Comparison of ENCODE assay signal across 24 mouse cellular contexts in the genomic region with DNA sequence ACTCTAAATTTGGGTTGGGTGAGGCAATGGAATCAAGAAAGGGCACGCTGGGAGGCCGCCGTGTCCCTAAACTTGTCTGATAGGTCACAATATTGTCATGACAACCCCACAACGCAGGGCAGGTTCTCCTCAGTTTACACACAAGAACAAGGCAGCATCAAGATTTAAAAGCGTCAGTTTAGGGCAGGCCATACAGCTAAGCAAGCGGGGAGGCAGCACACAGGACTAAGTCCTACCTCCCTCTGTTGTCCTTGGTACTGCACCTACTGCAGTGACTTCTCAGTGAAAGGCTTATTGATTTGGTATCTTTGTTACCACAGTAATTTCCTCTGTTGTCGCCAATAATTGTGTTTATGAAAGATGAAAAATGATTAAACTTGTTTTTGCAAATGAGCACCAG.
A peak's percentile ranks its signal among the peaks of the same experiment; 100 is the strongest.
DNase-seq lines count a peak whose midpoint lies in the region; ATAC-seq and TF ChIP-seq lines count a peak whose summit lies in the region.
"Had no signal": no experiment of that assay in that cellular context is flagged by ENCODE, and none has a peak within 500 bp of the region (broad histone marks: within the 10 kb centered on the region; RNA-seq: fewer than 3 reads in every experiment).

No protein-coding gene starts in this region.

- H3K27ac ChIP-seq in heart, embryonic 12.5 days (ENCODE audit: poor library complexity, severe bottlenecking): no peak overlapping the region
- H3K27ac ChIP-seq in midbrain, embryonic 11.5 days (ENCODE audit: low read depth, low read length): no peak overlapping the region
- H3K27ac ChIP-seq in midbrain, embryonic 16.5 days (ENCODE audit: low read length): peak overlapping the region; percentile 63; the same call in 1 of the 2 replicates
- H3K27ac ChIP-seq: hindbrain, embryonic 15.5 days; kidney, embryonic 15.5 days; liver, embryonic 14.5 days had no signal

- H3K36me3 ChIP-seq in heart, embryonic 12.5 days: no peaks in the 10 kb centered on the region
- H3K36me3 ChIP-seq in midbrain, embryonic 11.5 days (ENCODE audit: control insufficient read depth, insufficient read depth, low read length): no peaks in the 10 kb centered on the region
- H3K36me3 ChIP-seq in midbrain, embryonic 16.5 days (ENCODE audit: control insufficient read depth, insufficient read depth, low read length): no peaks in the 10 kb centered on the region
- H3K36me3 ChIP-seq: hindbrain, embryonic 10.5 days; hindbrain, embryonic 15.5 days; kidney, embryonic 15.5 days had no signal

- H3K27me3 ChIP-seq in heart, embryonic 12.5 days (replicated peaks): no peaks in the 10 kb centered on the region
- H3K27me3 ChIP-seq in midbrain, embryonic 11.5 days (ENCODE audit: control insufficient read depth, insufficient read depth, low read length): no peaks in the 10 kb centered on the region
- H3K27me3 ChIP-seq in midbrain, embryonic 16.5 days (ENCODE audit: control insufficient read depth, insufficient read depth, low read depth, low read length): no peaks in the 10 kb centered on the region
- H3K27me3 ChIP-seq: hindbrain, embryonic 15.5 days had no signal

- no peak for ATAC-seq in heart, embryonic 12.5 days (ENCODE audit: insufficient number of reproducible peaks, low FRiP score)
- peak; percentile 54; the same call in 1 of the 2 replicates for ATAC-seq in midbrain, embryonic 11.5 days (ENCODE audit: low FRiP score)
- ATAC-seq in midbrain, embryonic 16.5 days: peak; percentile 66; the same call in 1 of the 2 replicates
- no peak for ATAC-seq in CD4-positive, CD25-positive, alpha-beta regulatory T cell, adult 4 months
- ATAC-seq: activated CD4-positive, CD25-positive, alpha-beta regulatory T cell, adult 4 months; inflammation-experienced regulatory T-cells, adult 6 months had no signal

- no peak for TF ChIP-seq POLR2A in brain, embryonic 14.5 days (IDR thresholded peaks at IDR 0.05; ENCODE audit: borderline replicate concordance, extremely low read depth, insufficient read depth, insufficient read length, poor library complexity, severe bottlenecking)

- no peak overlapping the region for H3K9ac ChIP-seq in heart, embryonic 12.5 days
- H3K9ac ChIP-seq in midbrain, embryonic 11.5 days (ENCODE audit: low read length): no peak overlapping the region
- H3K9ac ChIP-seq in midbrain, embryonic 16.5 days (ENCODE audit: low read depth, low read length): no peak overlapping the region
- H3K9ac ChIP-seq: hindbrain, embryonic 15.5 days; kidney, embryonic 15.5 days; liver, embryonic 14.5 days; lung, embryonic 14.5 days had no signal

- no peak for TF ChIP-seq CTCF in brain, embryonic 14.5 days (IDR thresholded peaks at IDR 0.05; ENCODE audit: borderline replicate concordance, extremely low read depth, insufficient read depth, insufficient read length)

- 70% methylated on average over 7 of the region's 7 CpGs for WGBS in heart, embryonic 12.5 days
- WGBS in midbrain, embryonic 11.5 days: 61% methylated on average over 7 of the region's 7 CpGs
- WGBS in midbrain, embryonic 16.5 days: 52% methylated on average over 7 of the region's 7 CpGs

- H3K4me1 ChIP-seq in heart, embryonic 12.5 days (replicated peaks): no peaks in the 10 kb centered on the region
- H3K4me1 ChIP-seq in midbrain, embryonic 11.5 days (ENCODE audit: control insufficient read depth, insufficient read depth, low read length): peaks cover 22% of the 10 kb centered on the region
- H3K4me1 ChIP-seq in midbrain, embryonic 16.5 days (ENCODE audit: control insufficient read depth, insufficient read depth, low read length): peaks cover 18% of the 10 kb centered on the region
- H3K4me1 ChIP-seq: kidney, embryonic 15.5 days had no signal

- DNase-seq in heart, adult 11 months: peak; percentile 17
- DNase-seq in brain, embryonic 14.5 days (ENCODE audit: low read depth): peak; percentile 45
- DNase-seq in midbrain, embryonic 11.5 days (ENCODE audit: low spot score, missing footprints): no peak
- no peak for DNase-seq in lung, adult 18-20 months
- DNase-seq: adrenal gland, adult 2 months; cerebellum, adult 9-10 months; cerebellum, postnatal 36 days; heart, postnatal 14 days; kidney, adult 11 months; kidney, postnatal 4 days; liver; lung, embryonic 14.5 days; lung, postnatal 14 days; right cerebral cortex, postnatal 14 days; thymus, postnatal 4 days had no signal

- no peak overlapping the region for H3K4me3 ChIP-seq in heart, embryonic 12.5 days
- no peak overlapping the region for H3K4me3 ChIP-seq in midbrain, embryonic 11.5 days (ENCODE audit: low read depth, low read length)
- no peak overlapping the region for H3K4me3 ChIP-seq in midbrain, embryonic 16.5 days (ENCODE audit: low read depth, low read length)
- H3K4me3 ChIP-seq: hindbrain, embryonic 10.5 days; hindbrain, embryonic 15.5 days; kidney, embryonic 15.5 days had no signal

- no peak overlapping the region for H3K4me2 ChIP-seq in heart, embryonic 12.5 days
- no peak overlapping the region for H3K4me2 ChIP-seq in midbrain, embryonic 11.5 days
- H3K4me2 ChIP-seq in midbrain, embryonic 16.5 days (ENCODE audit: low read length): no peak overlapping the region
- H3K4me2 ChIP-seq: kidney, embryonic 15.5 days; lung, embryonic 14.5 days had no signal

- H3K9me3 ChIP-seq in heart, embryonic 12.5 days (replicated peaks): no peaks in the 10 kb centered on the region
- H3K9me3 ChIP-seq in midbrain, embryonic 11.5 days (ENCODE audit: control insufficient read depth, low read length): no peaks in the 10 kb centered on the region
- no peaks in the 10 kb centered on the region for H3K9me3 ChIP-seq in midbrain, embryonic 16.5 days (replicated peaks; ENCODE audit: control insufficient read depth, low read length, poor library complexity, severe bottlenecking)
- H3K9me3 ChIP-seq: hindbrain, embryonic 10.5 days; hindbrain, embryonic 15.5 days; kidney, embryonic 15.5 days had no signal

Comparison
In these comparisons a context has a peak if more than half of its experiments do, and no peak if none do; other contexts are left out.
1. DNase-seq: peak in heart, adult 11 months (single experiment) and brain, embryonic 14.5 days (single experiment); none in midbrain, embryonic 11.5 days (single experiment) and lung, adult 18-20 months (0 of 2).
2. ATAC-seq: peak in midbrain, embryonic 11.5 days (single experiment) and midbrain, embryonic 16.5 days (single experiment); none in heart, embryonic 12.5 days (single experiment) and CD4-positive, CD25-positive, alpha-beta regulatory T cell, adult 4 months (single experiment).